Mouse (Mus musculus): ENCODE data around the gene Olfr1223. TPM values are rescaled to one million over a fixed set of nuclear protein-coding genes. Genes with fewer than 3 reads are reported as not detected.

The Olfr1223 gene
- not detected for polyA plus RNA-seq (2015; fragmentation: Illumina TruSeq; extraction: RNeasy Lipid Tissue Mini Kit (QIAGEN cat#74804); ENCODE audit: insufficient read depth, low replicate concordance)

DNA sequence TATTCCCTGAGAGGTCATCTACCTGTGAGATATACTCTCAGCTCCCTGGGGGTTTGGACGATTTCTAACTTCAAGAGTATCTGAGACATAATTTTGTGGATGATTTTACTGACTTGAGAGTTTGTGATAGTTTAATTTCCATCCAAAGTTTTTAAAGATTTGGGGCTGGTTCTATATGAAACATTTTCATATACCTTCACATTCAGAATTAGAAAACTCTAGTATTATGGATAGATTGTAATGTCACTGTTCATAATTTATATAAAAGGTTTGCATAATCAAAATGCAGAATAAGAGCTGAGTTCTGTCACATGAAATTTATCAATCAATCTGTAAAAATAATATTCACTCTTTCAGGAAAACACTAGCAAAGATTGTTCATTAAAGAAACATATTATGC is at the start of gene Olfr1223:
Gene Olfr1223 (minus strand): TSS at position 101 of the 400 bp plus-strand sequence.

GRCm38 (mm10) chr2:89199948-89200347 is 48.6 kb upstream of the Olfr1223 start, which contains the start of gene Olfr1226:
Gene Olfr1226 (minus strand): TSS chr2:89200048.

DNA sequence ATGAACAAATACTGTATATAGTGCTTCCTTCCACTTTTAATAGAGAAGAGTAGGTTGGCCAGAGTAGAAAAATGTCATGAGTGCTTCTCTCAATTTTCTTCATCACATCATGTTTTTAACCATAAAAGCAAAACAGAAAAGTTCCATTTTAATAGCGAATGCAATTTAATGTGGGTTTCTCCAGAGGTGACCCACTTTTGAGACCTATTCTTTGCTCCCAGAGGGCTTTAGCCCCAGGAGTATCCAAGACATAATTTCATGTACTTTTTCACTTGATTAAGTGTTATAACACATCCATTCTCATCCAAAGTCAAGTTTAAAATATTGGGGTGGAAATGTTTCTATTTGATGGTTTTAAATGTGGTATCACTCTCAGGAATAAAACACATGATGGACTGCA is 23.2 kb upstream of the Olfr1223 start, which contains the start of gene Olfr1225:
Gene Olfr1225 (minus strand): TSS at position 101 of the 400 bp plus-strand sequence.

GRCm38 (mm10) chr2:89163991-89164390 is 12.6 kb upstream of the Olfr1223 start, which contains the start of gene Olfr1224-ps1:
Gene Olfr1224-ps1 (minus strand): TSS chr2:89164091.

GRCm38 (mm10) chr2:89132954-89133353 is 18.4 kb downstream of the Olfr1223 start, which contains the start of gene Olfr1222:
Gene Olfr1222 (minus strand): TSS chr2:89133054.

GRCm38 (mm10) chr2:89117183-89117582 is 34.2 kb downstream of the Olfr1223 start, which contains the start of gene Olfr1221:
Gene Olfr1221 (minus strand): TSS chr2:89117283.

DNA sequence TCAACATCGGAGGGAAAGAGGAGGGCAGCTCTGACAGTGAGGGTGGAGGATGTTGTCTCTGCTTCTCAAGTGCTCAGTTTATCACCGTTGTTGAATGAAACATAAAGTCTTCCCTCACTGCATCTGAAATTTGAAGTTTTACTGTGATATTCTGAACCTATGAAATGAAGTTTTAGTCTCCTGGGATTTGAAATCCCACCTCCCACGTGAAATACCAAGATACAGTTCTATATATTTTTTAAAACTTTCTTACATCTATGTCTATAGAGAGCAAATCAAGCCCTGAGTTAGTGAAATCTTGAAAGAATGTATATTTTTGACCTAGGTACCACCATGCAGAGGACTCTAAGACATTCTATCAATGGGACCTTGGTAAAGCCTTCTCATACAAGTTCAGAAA is 44.6 kb downstream of the Olfr1223 start, which contains the start of gene Olfr1220:
Gene Olfr1220 (minus strand): TSS at position 101 of the 400 bp plus-strand sequence.

Other genes starting within 250 kb of the Olfr1223 start
- not detected for gene Olfr1208, start 249.2 kb downstream of the Olfr1223 start, polyA plus RNA-seq (2015; fragmentation: Illumina TruSeq; extraction: RNeasy Lipid Tissue Mini Kit (QIAGEN cat#74804); ENCODE audit: insufficient read depth, low replicate concordance)
- not detected for gene Olfr1209, start 236.4 kb downstream of the Olfr1223 start, polyA plus RNA-seq (2015; fragmentation: Illumina TruSeq; extraction: RNeasy Lipid Tissue Mini Kit (QIAGEN cat#74804); ENCODE audit: insufficient read depth, low replicate concordance)
- gene Olfr1211, start 213.4 kb downstream of the Olfr1223 start, polyA plus RNA-seq (2015; fragmentation: Illumina TruSeq; extraction: RNeasy Lipid Tissue Mini Kit (QIAGEN cat#74804); ENCODE audit: insufficient read depth, low replicate concordance), result not detected
- gene Olfr1212, start 197.6 kb downstream of the Olfr1223 start, polyA plus RNA-seq (2015; fragmentation: Illumina TruSeq; extraction: RNeasy Lipid Tissue Mini Kit (QIAGEN cat#74804); ENCODE audit: insufficient read depth, low replicate concordance), result not detected
- not detected for gene Gm13762, start 171.3 kb downstream of the Olfr1223 start, polyA plus RNA-seq (2015; fragmentation: Illumina TruSeq; extraction: RNeasy Lipid Tissue Mini Kit (QIAGEN cat#74804); ENCODE audit: insufficient read depth, low replicate concordance)
- gene Olfr1214, start 158.9 kb downstream of the Olfr1223 start, polyA plus RNA-seq (2015; fragmentation: Illumina TruSeq; extraction: RNeasy Lipid Tissue Mini Kit (QIAGEN cat#74804); ENCODE audit: insufficient read depth, low replicate concordance), result not detected
- gene Olfr1215, start 144.6 kb downstream of the Olfr1223 start, polyA plus RNA-seq (2015; fragmentation: Illumina TruSeq; extraction: RNeasy Lipid Tissue Mini Kit (QIAGEN cat#74804); ENCODE audit: insufficient read depth, low replicate concordance), result not detected
- not detected for gene Olfr1216, start 133.2 kb downstream of the Olfr1223 start, polyA plus RNA-seq (2015; fragmentation: Illumina TruSeq; extraction: RNeasy Lipid Tissue Mini Kit (QIAGEN cat#74804); ENCODE audit: insufficient read depth, low replicate concordance)
- gene Olfr1217, start 119.5 kb downstream of the Olfr1223 start, polyA plus RNA-seq (2015; fragmentation: Illumina TruSeq; extraction: RNeasy Lipid Tissue Mini Kit (QIAGEN cat#74804); ENCODE audit: insufficient read depth, low replicate concordance), result not detected
- not detected for gene Olfr1218, start 90.4 kb downstream of the Olfr1223 start, polyA plus RNA-seq (2015; fragmentation: Illumina TruSeq; extraction: RNeasy Lipid Tissue Mini Kit (QIAGEN cat#74804); ENCODE audit: insufficient read depth, low replicate concordance)
- gene Olfr1219, start 68.0 kb downstream of the Olfr1223 start, polyA plus RNA-seq (2015; fragmentation: Illumina TruSeq; extraction: RNeasy Lipid Tissue Mini Kit (QIAGEN cat#74804); ENCODE audit: insufficient read depth, low replicate concordance), result not detected
- not detected for gene Olfr1220, start 44.7 kb downstream of the Olfr1223 start, polyA plus RNA-seq (2015; fragmentation: Illumina TruSeq; extraction: RNeasy Lipid Tissue Mini Kit (QIAGEN cat#74804); ENCODE audit: insufficient read depth, low replicate concordance)
- not detected for gene Olfr1221, start 34.3 kb downstream of the Olfr1223 start, polyA plus RNA-seq (2015; fragmentation: Illumina TruSeq; extraction: RNeasy Lipid Tissue Mini Kit (QIAGEN cat#74804); ENCODE audit: insufficient read depth, low replicate concordance)
- gene Olfr1222, start 18.5 kb downstream of the Olfr1223 start, polyA plus RNA-seq (2015; fragmentation: Illumina TruSeq; extraction: RNeasy Lipid Tissue Mini Kit (QIAGEN cat#74804); ENCODE audit: insufficient read depth, low replicate concordance), result not detected
- not detected for gene Olfr1224-ps1, start 12.5 kb upstream of the Olfr1223 start, polyA plus RNA-seq (2015; fragmentation: Illumina TruSeq; extraction: RNeasy Lipid Tissue Mini Kit (QIAGEN cat#74804); ENCODE audit: insufficient read depth, low replicate concordance)
- gene Olfr1225, start 23.1 kb upstream of the Olfr1223 start, polyA plus RNA-seq (2015; fragmentation: Illumina TruSeq; extraction: RNeasy Lipid Tissue Mini Kit (QIAGEN cat#74804); ENCODE audit: insufficient read depth, low replicate concordance), result not detected
- gene Olfr1226, start 48.5 kb upstream of the Olfr1223 start, polyA plus RNA-seq (2015; fragmentation: Illumina TruSeq; extraction: RNeasy Lipid Tissue Mini Kit (QIAGEN cat#74804); ENCODE audit: insufficient read depth, low replicate concordance), result not detected
- not detected for gene Olfr1228, start 102.5 kb upstream of the Olfr1223 start, polyA plus RNA-seq (2015; fragmentation: Illumina TruSeq; extraction: RNeasy Lipid Tissue Mini Kit (QIAGEN cat#74804); ENCODE audit: insufficient read depth, low replicate concordance)
- not detected for gene Olfr1229, start 136.5 kb upstream of the Olfr1223 start, polyA plus RNA-seq (2015; fragmentation: Illumina TruSeq; extraction: RNeasy Lipid Tissue Mini Kit (QIAGEN cat#74804); ENCODE audit: insufficient read depth, low replicate concordance)
- gene Olfr1230, start 145.7 kb upstream of the Olfr1223 start, polyA plus RNA-seq (2015; fragmentation: Illumina TruSeq; extraction: RNeasy Lipid Tissue Mini Kit (QIAGEN cat#74804); ENCODE audit: insufficient read depth, low replicate concordance), result not detected
- gene Olfr1231, start 155.5 kb upstream of the Olfr1223 start, polyA plus RNA-seq (2015; fragmentation: Illumina TruSeq; extraction: RNeasy Lipid Tissue Mini Kit (QIAGEN cat#74804); ENCODE audit: insufficient read depth, low replicate concordance), result not detected
- not detected for gene Olfr1232, start 178.1 kb upstream of the Olfr1223 start, polyA plus RNA-seq (2015; fragmentation: Illumina TruSeq; extraction: RNeasy Lipid Tissue Mini Kit (QIAGEN cat#74804); ENCODE audit: insufficient read depth, low replicate concordance)
- gene Olfr1233, start 190.8 kb upstream of the Olfr1223 start, polyA plus RNA-seq (2015; fragmentation: Illumina TruSeq; extraction: RNeasy Lipid Tissue Mini Kit (QIAGEN cat#74804); ENCODE audit: insufficient read depth, low replicate concordance), result not detected
- gene Olfr1234, start 213.3 kb upstream of the Olfr1223 start, polyA plus RNA-seq (2015; fragmentation: Illumina TruSeq; extraction: RNeasy Lipid Tissue Mini Kit (QIAGEN cat#74804); ENCODE audit: insufficient read depth, low replicate concordance), result not detected